Mouse (Mus musculus) heart, embryonic 12.5 days (tissue): ENCODE results near the gene Cdc25b. TPM values are rescaled to one million over a fixed set of nuclear protein-coding genes. Genes with fewer than 3 reads are reported as not detected.
A peak's percentile ranks its signal among the peaks of the same experiment; 100 is the strongest.

Experiments used
- ATAC-seq: fragments of 200-750 bp; cut with Nextera tagmentation; 2 replicates; pipeline ENCODE4 v1.8.0; 2017; ENCODE audit warnings: moderate TSS enrichment, moderate library complexity; ENCODE audit not compliant: insufficient number of reproducible peaks, low FRiP score
- H3K27ac ChIP-seq: fragments of 300-500 bp; sonication (generic); 2 replicates; pipeline ENCODE4 v1.5.1; 2016; ENCODE audit warnings: mild to moderate bottlenecking, moderate library complexity; ENCODE audit not compliant: poor library complexity, severe bottlenecking
- H3K27me3 ChIP-seq: fragments of 300-500 bp; sonication (generic); replicated peaks from 2 replicates; pipeline ENCODE4 v1.6.1; 2016; ENCODE audit warnings: mild to moderate bottlenecking, moderate library complexity
- H3K36me3 ChIP-seq: fragments of 300-500 bp; sonication (generic); 2 replicates; pipeline ENCODE4 v1.6.1; 2016; ENCODE audit warnings: mild to moderate bottlenecking, moderate library complexity
- H3K4me1 ChIP-seq: fragments of 300-500 bp; sonication (generic); replicated peaks from 2 replicates; pipeline ENCODE4 v1.6.1; 2016; ENCODE audit warnings: mild to moderate bottlenecking
- H3K4me2 ChIP-seq: fragments of 300-500 bp; sonication (generic); 2 replicates; pipeline ENCODE4 v1.6.1; 2016; ENCODE audit warnings: mild to moderate bottlenecking, moderate library complexity
- H3K4me3 ChIP-seq: fragments of 300-500 bp; sonication (generic); 2 replicates; pipeline ENCODE4 v1.5.1; 2016; ENCODE audit warnings: mild to moderate bottlenecking
- H3K9ac ChIP-seq: fragments of 300-500 bp; sonication (generic); 2 replicates; pipeline ENCODE4 v1.6.1; 2016; ENCODE audit warnings: mild to moderate bottlenecking, moderate library complexity
- H3K9me3 ChIP-seq: fragments of 300-500 bp; sonication (generic); replicated peaks from 2 replicates; pipeline ENCODE4 v1.6.1; 2016; ENCODE audit warnings: mild to moderate bottlenecking, moderate library complexity
- WGBS: fragments of 180-500 bp; shearing (Covaris S2); methylation state at CpG from one replicate; pipeline ENCODE4 v1.1.7; 2016; 5-methylcytosine and 5-hydroxymethylcytosine counted together
- polyA plus RNA-seq: library from polyadenylated mRNA; unstranded; fragments of >200 nt; fragmentation: Nextera tagmentation; extraction: Ambion mirVana; gene quantifications from 2 replicates; pipeline ENCODE4 v1.2.1, GENCODE M21; 2016

Cdc25b gene
- polyA plus RNA-seq, 1 experiment from 2014 or later = 38.7 TPM

GRCm38 (mm10) chr2:131176491-131176890 lies 10.3 kb upstream of the Cdc25b start:
- no peak for ATAC-seq
- Histone ChIP-seq H3K4me2 (no peak overlapping the region), H3K27me3 (peaks cover 25% of the 10 kb centered on the region), H3K9ac (no peak overlapping the region), H3K36me3 (peaks cover 22% of the 10 kb centered on the region), H3K4me3 (no peak overlapping the region), H3K9me3 (no peaks in the 10 kb centered on the region), H3K27ac (no peak overlapping the region), H3K4me1 (peaks cover 48% of the 10 kb centered on the region)
- 64% methylated on average over 5 of the region's 5 CpGs for WGBS

- WGBS = 90% methylated on average over 9 of the region's 9 CpGs
Observed at GRCm38 (mm10) chr2:131177932-131178331, 8.8 kb upstream of the Cdc25b start.

DNA sequence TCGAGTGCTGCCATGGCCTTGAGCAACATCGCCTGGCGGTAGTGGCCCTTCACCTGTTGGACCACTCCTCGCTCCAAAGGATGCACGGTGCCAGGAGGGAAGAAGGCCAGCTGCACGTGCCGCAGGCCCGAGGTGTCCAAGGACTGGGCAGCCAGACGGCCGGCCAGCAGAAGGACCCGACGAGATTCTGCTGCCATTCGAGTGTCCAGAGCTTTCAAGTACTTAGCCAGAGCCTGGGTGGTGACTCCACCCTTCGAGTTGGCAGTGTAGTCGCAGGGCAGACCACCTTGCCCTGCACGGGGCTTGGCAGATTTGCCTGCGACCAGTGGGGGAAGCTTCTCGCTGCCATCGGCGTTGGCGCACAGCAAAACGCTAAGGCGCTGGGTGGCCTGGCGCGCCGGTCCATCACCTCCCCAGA lies 7.9 kb upstream of the Cdc25b start:
- Histone ChIP-seq H3K27me3 (peaks cover 2% of the 10 kb centered on the region; the same call in 1 of the 2 replicates), H3K4me2 (peak overlapping the region; percentile 95), H3K9me3 (no peaks in the 10 kb centered on the region), H3K9ac (peak overlapping the region; percentile 91), H3K27ac (peak overlapping the region; percentile 82; the same call in 1 of the 2 replicates), H3K36me3 (peaks cover 22% of the 10 kb centered on the region), H3K4me3 (peak overlapping the region; percentile 87), H3K4me1 (peaks cover 42% of the 10 kb centered on the region)
- no peak for ATAC-seq
- 35% methylated on average over 26 of the region's 26 CpGs for WGBS

More at GRCm38 (mm10) chr2:131177932-131178331, 8.8 kb upstream of the Cdc25b start:
- no peaks in the 10 kb centered on the region for H3K9me3 ChIP-seq
- no peak for ATAC-seq
- H3K9ac ChIP-seq = peak overlapping the region; percentile 57
- H3K27ac ChIP-seq = no peak overlapping the region
- H3K4me1 ChIP-seq = peaks cover 42% of the 10 kb centered on the region
- H3K27me3 ChIP-seq = peaks cover 11% of the 10 kb centered on the region
- H3K36me3 ChIP-seq = peaks cover 22% of the 10 kb centered on the region
- H3K4me3 ChIP-seq = 0 out of 2 replicates have a peak overlapping the region, but pooled peaks have one; percentile 6
- H3K4me2 ChIP-seq = peak overlapping the region; percentile 95

DNA sequence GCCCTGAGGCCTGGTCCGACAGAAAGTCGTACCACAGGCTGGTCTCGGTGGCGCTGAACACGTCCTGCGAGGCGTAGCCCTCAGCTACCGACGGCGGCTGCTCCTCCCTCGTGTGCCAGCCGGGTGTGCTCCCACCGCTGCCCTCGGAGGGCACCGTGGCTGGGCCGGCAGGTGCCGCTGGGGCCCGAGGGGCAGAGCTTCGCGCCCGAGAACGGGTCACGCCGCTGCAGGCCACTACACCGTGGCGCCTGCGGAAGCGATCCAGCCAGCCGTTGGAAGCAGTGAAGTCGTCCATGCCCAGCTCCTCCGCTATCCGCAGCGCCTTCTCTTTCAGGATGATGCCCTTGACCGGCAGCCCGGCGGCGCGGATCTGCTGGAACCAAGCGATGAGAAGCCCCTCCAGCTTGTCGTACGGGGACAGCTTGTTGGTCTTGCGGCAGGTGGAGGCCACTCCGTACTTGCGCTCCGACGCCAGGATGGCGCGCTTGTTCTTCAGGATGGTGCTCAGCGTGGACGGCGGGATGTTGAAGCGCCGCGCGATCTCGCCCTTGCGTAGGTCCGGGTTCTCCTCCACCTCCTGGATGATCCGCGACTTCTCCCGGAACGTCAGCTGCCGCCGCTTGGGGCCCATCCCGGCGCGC lies 7.4 kb upstream of the Cdc25b start:
- Histone ChIP-seq H3K27ac (peak overlapping the region; percentile 82), H3K4me2 (peak overlapping the region; percentile 95), H3K36me3 (peaks cover 22% of the 10 kb centered on the region), H3K9ac (peak overlapping the region; percentile 91), H3K4me1 (peaks cover 40% of the 10 kb centered on the region), H3K4me3 (peak overlapping the region; percentile 87), H3K27me3 (no peaks in the 10 kb centered on the region), H3K9me3 (no peaks in the 10 kb centered on the region)
- peak; percentile 56 for ATAC-seq
- WGBS = 1% methylated on average over 67 of the region's 67 CpGs

GRCm38 (mm10) chr2:131179990-131180587 lies 6.7 kb upstream of the Cdc25b start, which contains the start of gene Cenpb:
Gene Cenpb (minus strand): TSS chr2:131180067.
- Histone ChIP-seq H3K27ac (peak within 1 kb of the TSS; percentile 82), H3K27me3 (no peaks in the 10 kb centered on the region)

GRCm38 (mm10) chr2:131186343-131186742 lies 406 bp upstream of the Cdc25b start:
- H3K4me3 ChIP-seq = peak overlapping the region; percentile 59
- peaks cover 40% of the 10 kb centered on the region for H3K4me1 ChIP-seq
- H3K27ac ChIP-seq = peak overlapping the region; percentile 86
- peak overlapping the region; percentile 76 for H3K4me2 ChIP-seq
- ATAC-seq = peak; percentile 59
- H3K36me3 ChIP-seq = peaks cover 11% of the 10 kb centered on the region; the same call in 1 of the 2 replicates
- WGBS = 0% methylated on average over 14 of the region's 14 CpGs
- H3K9ac ChIP-seq = peak overlapping the region; percentile 74
- H3K27me3 ChIP-seq = no peaks in the 10 kb centered on the region
- no peaks in the 10 kb centered on the region for H3K9me3 ChIP-seq

More at GRCm38 (mm10) chr2:131179990-131180587, 6.7 kb upstream of the Cdc25b start, which contains the start of gene Cenpb:
- H3K9ac ChIP-seq = peak within 1 kb of the TSS; percentile 91
- H3K36me3 ChIP-seq = peaks cover 22% of the 10 kb centered on the region
- peaks cover 33% of the 10 kb centered on the region for H3K4me1 ChIP-seq
- H3K4me2 ChIP-seq = peak within 1 kb of the TSS; percentile 95
- 9% methylated on average over 57 of the region's 57 CpGs for WGBS
- H3K4me3 ChIP-seq = peak within 1 kb of the TSS; percentile 87
- H3K9me3 ChIP-seq = no peaks in the 10 kb centered on the region
- ATAC-seq = peak; percentile 80

GRCm38 (mm10) chr2:131187602-131187922 lies 813 bp downstream of the Cdc25b start:
- H3K9me3 ChIP-seq = no peaks in the 10 kb centered on the region
- H3K4me1 ChIP-seq = peaks cover 40% of the 10 kb centered on the region
- H3K27me3 ChIP-seq = no peaks in the 10 kb centered on the region
- ATAC-seq = no peak
- WGBS = 32% methylated on average over 3 of the region's 3 CpGs
- H3K4me2 ChIP-seq = peak overlapping the region; percentile 76
- peak overlapping the region; percentile 59 for H3K4me3 ChIP-seq
- H3K27ac ChIP-seq = 0 out of 2 replicates have a peak overlapping the region, but pooled peaks have one; percentile 86
- peak overlapping the region; percentile 74 for H3K9ac ChIP-seq
- H3K36me3 ChIP-seq = peaks cover 21% of the 10 kb centered on the region

DNA sequence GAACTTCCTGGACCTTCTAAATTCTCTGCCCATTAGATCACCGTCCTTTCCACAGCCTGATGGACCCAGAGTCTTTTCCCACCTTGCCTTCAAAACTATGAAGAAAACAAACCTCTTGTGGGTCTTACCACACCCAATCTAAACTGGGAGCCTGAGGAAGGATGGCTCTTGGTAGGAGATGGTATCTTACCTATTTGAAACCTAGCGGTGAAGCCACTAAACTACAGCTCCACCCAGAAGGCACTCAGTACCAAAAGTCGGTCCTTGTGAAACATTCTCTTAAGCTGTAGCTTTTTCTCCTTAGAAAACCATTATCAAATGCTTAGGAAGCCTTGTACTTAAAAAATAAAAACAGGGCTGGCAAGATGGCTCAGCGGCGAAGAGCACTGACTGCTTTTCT lies 1.6 kb downstream of the Cdc25b start:
- peak overlapping the region; percentile 59; the same call in 1 of the 2 replicates for H3K4me3 ChIP-seq
- WGBS = 82% methylated on average over 5 of the region's 5 CpGs
- no peak for ATAC-seq
- H3K27me3 ChIP-seq = no peaks in the 10 kb centered on the region
- H3K9ac ChIP-seq = no peak overlapping the region
- peak overlapping the region; percentile 76 for H3K4me2 ChIP-seq
- H3K36me3 ChIP-seq = peaks cover 29% of the 10 kb centered on the region
- H3K4me1 ChIP-seq = peaks cover 40% of the 10 kb centered on the region
- H3K27ac ChIP-seq = no peak overlapping the region
- no peaks in the 10 kb centered on the region for H3K9me3 ChIP-seq

DNA sequence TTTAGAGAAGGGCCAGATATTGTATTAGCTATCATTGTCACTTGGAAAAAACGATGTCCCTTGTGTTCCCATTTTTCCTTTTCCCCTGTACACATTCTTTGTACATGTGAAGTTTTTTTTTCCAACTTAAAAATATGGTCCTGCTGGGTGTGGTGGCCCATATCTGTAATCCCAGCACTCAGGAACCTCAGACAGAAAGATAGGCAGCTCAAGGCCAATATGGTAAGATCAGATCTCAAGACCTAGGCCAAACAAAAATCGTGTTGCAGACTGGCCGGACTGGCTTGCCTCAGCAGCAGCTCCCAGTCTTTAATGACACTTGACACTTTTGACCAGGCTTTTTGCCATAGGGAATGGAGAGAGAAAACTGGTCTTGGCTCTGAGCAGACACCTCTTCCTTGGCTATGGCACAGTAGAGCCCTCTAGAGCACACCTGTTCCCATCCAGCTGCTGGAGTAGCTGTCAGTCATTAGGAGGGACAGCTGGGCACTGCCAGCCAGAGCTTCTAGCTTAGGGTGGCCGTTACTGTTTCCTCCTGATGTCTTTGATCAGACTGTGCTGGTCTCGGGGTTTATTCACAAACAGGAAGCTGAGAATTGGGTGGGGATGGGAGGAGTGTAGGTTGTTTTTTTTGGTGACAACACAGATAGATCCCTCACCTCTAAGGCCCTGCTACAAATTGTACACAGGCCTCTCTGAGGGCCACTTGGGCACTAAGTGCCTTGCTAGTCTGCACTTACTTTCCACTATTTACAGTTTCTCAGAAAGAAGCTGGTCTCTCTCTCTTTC lies 3.0 kb downstream of the Cdc25b start:
- no peak overlapping the region; the same call in 1 of the 2 replicates for H3K4me2 ChIP-seq
- no peak overlapping the region for H3K4me3 ChIP-seq
- ATAC-seq = no peak
- H3K9me3 ChIP-seq = no peaks in the 10 kb centered on the region
- peaks cover 43% of the 10 kb centered on the region for H3K36me3 ChIP-seq
- WGBS = 50% methylated on average over 5 of the region's 5 CpGs
- H3K9ac ChIP-seq = no peak overlapping the region
- H3K27me3 ChIP-seq = no peaks in the 10 kb centered on the region
- H3K4me1 ChIP-seq = peaks cover 40% of the 10 kb centered on the region
- no peak overlapping the region for H3K27ac ChIP-seq

DNA sequence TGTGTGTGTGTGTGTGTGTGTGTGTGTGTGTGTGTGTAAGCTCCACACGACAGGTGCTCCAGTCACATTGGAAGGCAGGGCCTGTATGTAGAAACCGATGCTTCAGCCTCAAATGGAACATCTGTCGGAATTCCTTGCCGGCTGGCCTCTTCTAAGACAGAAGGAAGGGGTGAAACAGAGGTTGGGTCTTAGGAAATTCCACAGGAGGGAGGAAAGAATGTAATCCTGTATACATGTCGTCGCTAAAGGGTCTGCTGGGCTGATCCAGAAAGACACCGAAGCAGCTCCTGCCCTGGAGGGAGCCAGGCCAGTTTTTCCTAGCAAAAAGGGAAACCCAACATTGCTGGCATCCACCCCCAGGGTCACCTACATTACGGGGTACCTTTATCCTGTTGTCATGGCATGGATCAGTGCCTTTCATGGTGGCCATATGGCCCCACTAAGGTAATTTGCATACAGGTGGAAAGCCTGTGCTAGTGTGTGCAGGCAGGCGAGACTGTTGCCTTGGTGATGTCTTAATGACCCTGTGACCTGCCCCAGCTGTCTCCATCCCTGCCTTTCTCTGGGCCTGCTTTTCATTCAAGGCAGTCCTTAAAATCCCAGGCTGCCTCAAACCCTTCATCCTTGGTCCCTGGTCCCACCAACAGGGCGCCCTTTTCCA lies 3.7 kb downstream of the Cdc25b start:
- Histone ChIP-seq H3K4me1 (peaks cover 38% of the 10 kb centered on the region), H3K27ac (no peak overlapping the region), H3K36me3 (peaks cover 50% of the 10 kb centered on the region), H3K4me3 (no peak overlapping the region), H3K9me3 (no peaks in the 10 kb centered on the region), H3K9ac (no peak overlapping the region), H3K4me2 (0 out of 2 replicates have a peak overlapping the region, but pooled peaks have one; percentile 4), H3K27me3 (no peaks in the 10 kb centered on the region)
- 50% methylated on average over 10 of the region's 10 CpGs for WGBS
- ATAC-seq = no peak
